Mouse (Mus musculus): ENCODE results near the gene Chrnb4. TPM values are rescaled to one million over a fixed set of nuclear protein-coding genes. Genes with fewer than 3 reads are reported as not detected.

The Chrnb4 gene
- polyA plus RNA-seq, 1 experiment from 2014 or later = 1.0 TPM

GRCm38 (mm10) chr9:55003609-55004008, 45.0 kb downstream of the Chrnb4 start:
- DNase-seq (ENCODE audit: low spot score) = no peak
- TF ChIP-seq CTCF (IDR thresholded peaks at IDR 0.05; ENCODE audit: low read depth) = no peak
- Histone ChIP-seq H3K9me3 (replicated peaks; ENCODE audit: low read length) (no peaks in the 10 kb centered on the region), H3K4me3 (replicated peaks; ENCODE audit: low read depth, low read length) (no peak overlapping the region), H3K4me2 (ENCODE audit: low read length) (no peak overlapping the region), H3K27ac (no peak overlapping the region), H3K36me3 (ENCODE audit: insufficient read depth, low read length) (no peaks in the 10 kb centered on the region), H3K4me1 (replicated peaks; ENCODE audit: insufficient read depth, low read length) (no peaks in the 10 kb centered on the region), H3K27me3 (ENCODE audit: insufficient read depth, low read length) (no peaks in the 10 kb centered on the region), H3K9ac (ENCODE audit: low read depth, low read length) (no peak overlapping the region)
- 83% methylated on average over 4 of the region's 4 CpGs for WGBS
- ATAC-seq (replicated peaks; ENCODE audit: low FRiP score, low read depth) = no peak

DNA sequence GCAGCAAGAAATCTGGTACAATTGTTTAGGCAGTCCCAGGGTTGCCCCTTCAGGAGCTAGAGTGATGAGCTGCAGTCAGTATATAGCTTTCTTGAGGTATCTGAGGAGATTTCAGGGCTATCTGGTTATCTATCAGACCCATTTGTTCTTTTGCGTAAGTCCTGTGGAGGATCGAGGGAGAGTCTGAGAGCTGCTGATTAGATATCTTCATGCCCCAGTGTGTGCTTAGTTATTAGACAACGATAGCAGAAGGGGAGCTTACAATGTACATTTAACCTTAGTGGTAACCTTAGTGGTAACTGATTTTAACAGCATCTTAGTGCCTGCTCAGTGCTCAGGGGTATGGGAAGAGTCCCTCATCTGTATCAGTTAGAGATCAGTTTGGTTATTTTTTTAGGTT, 52.9 kb downstream of the Chrnb4 start:
- TF ChIP-seq CTCF (IDR thresholded peaks at IDR 0.05; ENCODE audit: low read depth) = no peak
- Histone ChIP-seq H3K27me3 (ENCODE audit: insufficient read depth, low read length) (no peaks in the 10 kb centered on the region), H3K9ac (ENCODE audit: low read depth, low read length) (no peak overlapping the region), H3K36me3 (ENCODE audit: insufficient read depth, low read length) (no peaks in the 10 kb centered on the region), H3K4me3 (replicated peaks; ENCODE audit: low read depth, low read length) (no peak overlapping the region), H3K4me1 (replicated peaks; ENCODE audit: insufficient read depth, low read length) (no peaks in the 10 kb centered on the region), H3K4me2 (ENCODE audit: low read length) (no peak overlapping the region), H3K27ac (no peak overlapping the region), H3K9me3 (replicated peaks; ENCODE audit: low read length) (no peaks in the 10 kb centered on the region)
- WGBS = 82% methylated on average over 3 of the region's 3 CpGs
- DNase-seq (ENCODE audit: low spot score) (no peak), ATAC-seq (replicated peaks; ENCODE audit: low FRiP score, low read depth) (no peak)

DNA sequence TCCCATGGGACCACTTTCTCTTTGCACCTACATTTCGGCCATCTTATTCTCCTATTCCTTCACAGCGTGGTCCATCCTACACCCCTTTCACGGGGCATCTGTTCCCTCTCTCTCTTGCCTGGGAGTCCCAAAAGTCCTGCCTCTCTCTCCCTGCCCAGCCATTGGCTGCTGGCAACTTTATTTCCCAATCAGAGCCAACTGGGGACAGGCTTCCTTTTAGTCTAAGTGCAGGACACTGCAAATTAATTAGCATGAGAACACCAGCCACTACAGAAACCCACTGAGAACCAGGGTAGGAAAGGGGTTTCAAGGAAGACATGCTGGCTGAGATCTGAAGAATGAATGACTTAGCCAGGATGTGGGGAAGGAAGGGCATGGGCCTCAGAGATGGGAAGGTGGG, 54.2 kb downstream of the Chrnb4 start:
- 46% methylated on average over 3 of the region's 3 CpGs for WGBS

GRCm38 (mm10) chr9:54990362-54990761, 58.2 kb downstream of the Chrnb4 start:
- ATAC-seq (replicated peaks; ENCODE audit: low FRiP score, low read depth) = no peak
- H3K36me3 ChIP-seq (ENCODE audit: insufficient read depth, low read length) = no peaks in the 10 kb centered on the region
- 81% methylated on average over 3 of the region's 3 CpGs for WGBS

More for the DNA sequence above, 54.2 kb downstream of the Chrnb4 start:
- ATAC-seq (replicated peaks; ENCODE audit: low FRiP score, low read depth) = no peak
- no peak for DNase-seq (ENCODE audit: low spot score)
- no peak overlapping the region for H3K4me3 ChIP-seq (replicated peaks; ENCODE audit: low read depth, low read length)
- H3K36me3 ChIP-seq (ENCODE audit: insufficient read depth, low read length) = no peaks in the 10 kb centered on the region
- H3K4me1 ChIP-seq (replicated peaks; ENCODE audit: insufficient read depth, low read length) = no peaks in the 10 kb centered on the region
- no peak overlapping the region for H3K4me2 ChIP-seq (ENCODE audit: low read length)
- no peaks in the 10 kb centered on the region for H3K27me3 ChIP-seq (ENCODE audit: insufficient read depth, low read length)
- no peak overlapping the region for H3K9ac ChIP-seq (ENCODE audit: low read depth, low read length)
- no peak overlapping the region for H3K27ac ChIP-seq
- no peaks in the 10 kb centered on the region for H3K9me3 ChIP-seq (replicated peaks; ENCODE audit: low read length)
- no peak for TF ChIP-seq CTCF (IDR thresholded peaks at IDR 0.05; ENCODE audit: low read depth)

DNA sequence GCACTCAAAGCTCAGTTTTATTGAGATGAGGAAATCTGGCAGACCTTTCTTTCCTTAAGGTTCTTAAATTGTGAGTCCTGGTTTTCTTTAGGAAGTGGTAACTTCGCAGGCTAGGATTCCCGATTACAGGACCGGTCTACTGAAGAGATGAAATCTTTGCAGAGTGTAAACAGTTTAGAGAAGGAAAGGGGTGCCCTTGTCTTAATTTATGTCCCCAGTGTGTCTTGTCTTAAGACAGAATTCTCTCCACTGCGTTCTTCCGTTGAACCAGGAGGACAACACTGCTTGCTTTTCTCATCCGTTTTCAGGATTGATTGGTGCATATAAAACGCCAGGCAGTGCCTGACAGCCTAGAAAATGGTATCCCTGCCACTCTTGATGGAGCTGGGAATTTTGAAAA, 66.2 kb downstream of the Chrnb4 start:
- ATAC-seq (replicated peaks; ENCODE audit: low FRiP score, low read depth) (no peak), DNase-seq (ENCODE audit: low spot score) (no peak)
- Histone ChIP-seq H3K27me3 (ENCODE audit: insufficient read depth, low read length) (peaks cover 18% of the 10 kb centered on the region), H3K9me3 (replicated peaks; ENCODE audit: low read length) (no peaks in the 10 kb centered on the region), H3K4me3 (replicated peaks; ENCODE audit: low read depth, low read length) (peak overlapping the region; percentile 67; the same call in 1 of the 2 replicates), H3K36me3 (ENCODE audit: insufficient read depth, low read length) (no peaks in the 10 kb centered on the region), H3K27ac (no peak overlapping the region), H3K4me1 (replicated peaks; ENCODE audit: insufficient read depth, low read length) (peaks cover 9% of the 10 kb centered on the region; the same call in 1 of the 2 replicates), H3K4me2 (ENCODE audit: low read length) (peak overlapping the region; percentile 94; the same call in 1 of the 2 replicates), H3K9ac (ENCODE audit: low read depth, low read length) (no peak overlapping the region)
- TF ChIP-seq CTCF (IDR thresholded peaks at IDR 0.05; ENCODE audit: low read depth) = no peak
- WGBS = 8% methylated on average over 7 of the region's 7 CpGs

More at GRCm38 (mm10) chr9:54990362-54990761, 58.2 kb downstream of the Chrnb4 start:
- Histone ChIP-seq H3K4me1 (replicated peaks; ENCODE audit: insufficient read depth, low read length) (no peaks in the 10 kb centered on the region), H3K4me3 (replicated peaks; ENCODE audit: low read depth, low read length) (no peak overlapping the region), H3K27me3 (ENCODE audit: insufficient read depth, low read length) (no peaks in the 10 kb centered on the region), H3K9ac (ENCODE audit: low read depth, low read length) (no peak overlapping the region), H3K4me2 (ENCODE audit: low read length) (no peak overlapping the region), H3K9me3 (replicated peaks; ENCODE audit: low read length) (no peaks in the 10 kb centered on the region), H3K27ac (no peak overlapping the region)
- TF ChIP-seq CTCF (IDR thresholded peaks at IDR 0.05; ENCODE audit: low read depth) = no peak
- no peak for DNase-seq (ENCODE audit: low spot score)

DNA sequence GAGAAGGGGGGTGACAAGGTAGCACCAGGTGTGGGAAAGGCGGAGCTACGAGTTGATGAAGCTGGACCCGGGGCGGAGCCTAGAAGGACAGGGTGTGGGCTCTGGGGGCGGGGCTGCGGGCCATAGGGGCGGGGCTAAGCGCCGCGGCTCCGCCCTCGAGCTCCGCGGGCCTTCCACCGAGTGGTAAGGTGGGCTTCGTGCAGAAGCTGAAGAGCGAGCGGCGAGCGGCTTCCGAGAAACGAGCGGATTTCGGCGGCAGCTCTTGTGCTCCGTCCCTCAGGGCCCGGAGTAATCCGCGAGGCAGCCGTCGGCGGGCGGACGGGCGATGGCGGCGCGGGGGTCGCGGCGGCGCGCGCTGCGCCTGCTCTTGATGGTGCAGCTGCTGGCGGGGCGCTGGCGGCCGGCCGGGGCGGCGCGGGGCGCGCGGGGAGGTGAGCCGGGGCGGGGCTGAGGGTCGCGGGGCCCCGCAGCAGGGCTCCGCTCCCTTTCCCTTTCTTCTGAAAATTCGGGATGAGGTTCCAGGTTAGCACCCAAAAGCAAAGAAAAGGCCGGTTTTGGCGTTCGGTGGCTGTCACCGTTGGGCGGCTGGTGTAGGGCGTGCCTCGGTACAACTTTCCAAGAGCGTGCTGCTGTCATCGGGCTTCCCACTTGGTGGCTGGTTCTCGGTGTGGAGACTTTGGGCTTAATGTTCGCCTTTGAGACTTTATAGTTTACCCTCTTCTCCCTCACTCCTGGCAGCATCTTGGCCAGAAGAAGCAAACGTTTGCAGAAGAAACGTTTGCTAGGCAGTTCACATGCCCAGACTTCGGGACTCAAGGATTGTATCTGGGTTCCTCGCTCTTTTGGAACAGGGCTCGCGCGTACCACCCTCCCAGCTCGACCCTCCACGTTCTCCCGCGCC, 67.0 kb downstream of the Chrnb4 start:
- under 1% methylated on average over 63 of the region's 85 CpGs for WGBS
- no peak for TF ChIP-seq CTCF (IDR thresholded peaks at IDR 0.05; ENCODE audit: low read depth)
- peak; percentile 73; the same call in 1 of the 2 replicates for ATAC-seq (replicated peaks; ENCODE audit: low FRiP score, low read depth)

More for the DNA sequence above, 67.0 kb downstream of the Chrnb4 start:
- Histone ChIP-seq H3K4me3 (replicated peaks; ENCODE audit: low read depth, low read length) (peak overlapping the region; percentile 67), H3K27me3 (ENCODE audit: insufficient read depth, low read length) (peaks cover 18% of the 10 kb centered on the region), H3K9me3 (replicated peaks; ENCODE audit: low read length) (no peaks in the 10 kb centered on the region), H3K4me2 (ENCODE audit: low read length) (peak overlapping the region; percentile 94), H3K36me3 (ENCODE audit: insufficient read depth, low read length) (no peaks in the 10 kb centered on the region), H3K9ac (ENCODE audit: low read depth, low read length) (peak overlapping the region; percentile 42; the same call in 1 of the 2 replicates), H3K4me1 (replicated peaks; ENCODE audit: insufficient read depth, low read length) (peaks cover 9% of the 10 kb centered on the region; the same call in 1 of the 2 replicates), H3K27ac (no peak overlapping the region)
- DNase-seq (ENCODE audit: low spot score) = peak; percentile 44
